Mouse (Mus musculus) E14TG2a.4 (cell line): ENCODE data around the gene Atf5.

Experiments
- CTCF ChIP-seq: conservative IDR thresholded peaks from 2 replicates; pipeline ENCODE4 v1.5.1; 2014; ENCODE audit warnings: low read length
- POU5F1 ChIP-seq: IDR thresholded peaks from 2 replicates; pipeline ENCODE4 v1.6.1; 2014; ENCODE audit warnings: low read length, borderline replicate concordance

DNA sequence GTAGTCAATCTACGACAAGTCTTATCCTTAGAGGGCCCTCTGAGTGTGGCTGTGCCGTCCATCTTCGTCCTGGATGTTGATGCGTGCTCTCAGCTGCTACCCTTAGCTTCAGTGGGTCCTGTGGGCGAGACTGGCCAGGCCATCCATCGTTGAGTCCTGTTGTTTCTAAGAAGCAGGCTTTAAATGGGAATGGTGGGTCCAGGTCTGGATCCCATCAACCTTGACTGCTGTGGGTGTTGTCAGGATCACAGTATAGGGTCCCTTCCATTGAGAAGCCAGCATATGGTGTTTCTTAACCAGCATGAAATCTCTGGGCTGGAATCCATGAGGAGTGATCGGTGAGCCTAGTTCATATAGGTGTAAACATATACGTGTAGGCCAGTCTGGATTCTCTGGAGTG, 36.4 kb downstream of the Atf5 start:
- TF ChIP-seq CTCF (no peak), POU5F1 (no peak)
